Mouse (Mus musculus) erythroblast, embryonic 14.5 days (primary cell): Measurements from ENCODE around the gene Srd5a1.

ENCODE experiments used
- GATA1 ChIP-seq: IDR thresholded peaks from 2 replicates; pipeline ENCODE4 v1.6.1; 2012; ENCODE audit warnings: low read length, inconsistent platforms, mixed read lengths
- TAL1 ChIP-seq: IDR thresholded peaks from 3 replicates; pipeline ENCODE4 v1.6.1; 2012; ENCODE audit warnings: low read length, inconsistent platforms, mixed read lengths

DNA sequence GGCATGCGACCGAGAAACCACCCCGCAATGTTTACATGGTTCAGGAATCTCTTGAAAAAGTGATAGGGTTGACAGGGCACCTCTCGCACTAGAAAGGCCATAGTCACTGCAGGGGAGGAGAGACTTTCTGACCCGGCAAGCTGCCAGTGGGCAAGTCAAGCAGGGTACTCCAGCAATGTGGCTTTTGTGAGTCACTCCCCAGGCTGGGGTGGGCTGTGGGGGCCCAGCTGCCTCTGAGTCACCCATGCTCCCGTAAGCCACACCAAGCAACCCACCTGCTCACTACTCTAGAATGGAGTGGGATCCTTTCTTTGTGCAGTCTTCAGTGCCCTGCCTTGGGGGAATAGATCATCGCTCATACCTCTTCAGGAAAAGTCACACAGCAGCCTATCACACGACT, 17.8 kb downstream of the Srd5a1 start:
- TF ChIP-seq GATA1 (no peak), TAL1 (no peak)
